Mouse (Mus musculus) forebrain, postnatal 0 days (tissue): ENCODE data around the gene Cldn22. TPM values are rescaled to one million over a fixed set of nuclear protein-coding genes. Genes with fewer than 3 reads are reported as not detected.

Source experiments
- ATAC-seq: fragments of 200-750 bp; cut with Nextera tagmentation; 2 replicates; pipeline ENCODE4 v1.8.0; 2017; ENCODE audit warnings: mild to moderate bottlenecking, moderate library complexity
- DNase-seq: peaks from one replicate; pipeline ENCODE4 v3.0.0-alpha.2; 2015
- H3K27ac ChIP-seq: fragments of 300-500 bp; sonication (generic); 2 replicates; pipeline ENCODE4 v1.5.1; 2014; ENCODE audit warnings: low read depth, mild to moderate bottlenecking, antibody characterized with exemption, low read length, moderate library complexity, mixed read lengths
- H3K27me3 ChIP-seq: fragments of 300-500 bp; sonication (generic); 2 replicates; pipeline ENCODE4 v1.6.1; 2014; ENCODE audit warnings: mild to moderate bottlenecking, low read length, mixed read lengths; ENCODE audit not compliant: insufficient read depth
- H3K36me3 ChIP-seq: fragments of 300-500 bp; sonication (generic); 2 replicates; pipeline ENCODE4 v1.6.1; 2014; ENCODE audit warnings: mild to moderate bottlenecking, moderate library complexity; ENCODE audit not compliant: insufficient read depth
- H3K4me1 ChIP-seq: fragments of 300-500 bp; sonication (generic); 2 replicates; pipeline ENCODE4 v1.6.1; 2014; ENCODE audit warnings: antibody characterized with exemption; ENCODE audit not compliant: insufficient read depth
- H3K4me2 ChIP-seq: fragments of 300-500 bp; sonication (generic); 2 replicates; pipeline ENCODE4 v1.6.1; 2014; ENCODE audit warnings: low read depth, mild to moderate bottlenecking, moderate library complexity
- H3K4me3 ChIP-seq: fragments of 300-500 bp; sonication (generic); 2 replicates; pipeline ENCODE4 v1.5.1; 2014; ENCODE audit warnings: low read depth, low read length, mixed read lengths
- H3K9ac ChIP-seq: fragments of 300-500 bp; sonication (generic); 2 replicates; pipeline ENCODE4 v1.6.1; 2014; ENCODE audit warnings: mild to moderate bottlenecking
- H3K9me3 ChIP-seq: fragments of 300-500 bp; sonication (generic); 2 replicates; pipeline ENCODE4 v1.6.1; 2016; ENCODE audit warnings: low read length
- CTCF ChIP-seq: sonication (generic); IDR thresholded peaks from 2 replicates; pipeline ENCODE4 v1.5.1; 2016; ENCODE audit warnings: antibody characterized with exemption, control low read depth, low read depth
- WGBS: fragments of 180-500 bp; shearing (Covaris S2); extraction: QIAGEN DNeasy Blood & Tissue Kit; methylation state at CpG from one replicate; pipeline ENCODE4 v1.1.7; 2014; 5-methylcytosine and 5-hydroxymethylcytosine counted together
- polyA plus RNA-seq: library from polyadenylated mRNA; unstranded; fragments of >200 nt; fragmentation: Nextera tagmentation; extraction: Ambion mirVana; gene quantifications from 2 replicates; pipeline ENCODE4 v1.2.1, GENCODE M21; 2015
- total RNA-seq: library from RNA; depleted of rRNA; stranded (reverse); fragments of >200 nt; gene quantifications from 2 replicates; pipeline ENCODE4 v1.2.3, GENCODE M21; 2014

Gene Cldn22
- total and polyA plus RNA-seq, 2 experiments from 2014 or later: not detected

DNA sequence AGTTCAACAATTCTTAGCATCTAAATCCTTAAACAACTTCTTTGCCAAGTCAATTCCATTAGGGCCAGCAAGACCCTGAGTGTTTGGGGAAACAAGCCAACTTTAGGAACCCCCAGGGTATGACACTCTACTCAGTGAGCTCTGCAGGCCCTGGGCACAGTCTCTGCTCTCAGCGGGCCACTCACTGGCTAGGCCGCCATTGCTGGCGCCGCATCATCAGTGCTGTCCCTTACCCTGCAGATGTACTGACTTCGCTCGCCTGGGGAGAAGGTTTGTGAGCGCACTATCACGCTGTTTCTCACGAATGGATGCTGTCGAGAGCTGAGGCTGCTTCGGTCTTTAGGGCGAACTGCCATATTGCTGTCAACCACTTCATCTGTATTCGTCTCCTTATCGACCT is 22.9 kb downstream of the Cldn22 start:
- no peak for DNase-seq
- no peaks in the 10 kb centered on the region for H3K27me3 ChIP-seq
- H3K9me3 ChIP-seq: no peaks in the 10 kb centered on the region
- no peak overlapping the region for H3K9ac ChIP-seq
- 89% methylated on average over 14 of the region's 14 CpGs for WGBS
- no peak overlapping the region for H3K4me3 ChIP-seq
- H3K4me1 ChIP-seq: 0 out of 2 replicates have a peak, but pooled peaks cover 2% of the 10 kb centered on the region
- peaks cover 17% of the 10 kb centered on the region; the same call in 1 of the 2 replicates for H3K36me3 ChIP-seq
- no peak for TF ChIP-seq CTCF
- H3K4me2 ChIP-seq: no peak overlapping the region
- no peak overlapping the region for H3K27ac ChIP-seq
- no peak for ATAC-seq

DNA sequence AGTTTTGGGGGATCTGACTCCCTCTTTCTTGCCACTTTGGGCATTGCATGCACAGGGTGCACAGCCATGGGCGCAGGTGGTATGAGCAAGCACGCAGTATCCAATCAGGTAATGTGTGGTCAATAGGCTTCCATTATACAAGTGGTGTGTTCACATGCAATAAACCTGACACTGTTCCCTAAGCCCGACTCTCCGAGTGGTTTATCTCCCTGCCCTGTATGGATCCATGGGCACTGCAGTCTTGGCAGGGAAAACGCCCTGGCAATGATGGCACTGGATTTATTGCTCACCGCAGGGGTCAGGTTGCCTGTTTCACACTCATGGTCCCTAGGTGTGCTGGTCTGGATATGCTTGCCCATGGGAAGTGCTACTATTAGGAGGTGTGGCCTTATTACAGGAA is 23.6 kb downstream of the Cldn22 start:
- no peak for TF ChIP-seq CTCF
- whole genome bisulfite sequencing: 95% methylated on average over 6 of the region's 6 CpGs
- ATAC-seq: no peak
- 0 out of 2 replicates have a peak, but pooled peaks cover 2% of the 10 kb centered on the region for H3K4me1 ChIP-seq
- H3K9ac ChIP-seq: no peak overlapping the region
- H3K27ac ChIP-seq: no peak overlapping the region
- no peaks in the 10 kb centered on the region for H3K27me3 ChIP-seq
- no peak for DNase-seq
- no peak overlapping the region for H3K4me2 ChIP-seq
- no peak overlapping the region for H3K4me3 ChIP-seq
- peaks cover 17% of the 10 kb centered on the region; the same call in 1 of the 2 replicates for H3K36me3 ChIP-seq
- no peaks in the 10 kb centered on the region for H3K9me3 ChIP-seq

DNA sequence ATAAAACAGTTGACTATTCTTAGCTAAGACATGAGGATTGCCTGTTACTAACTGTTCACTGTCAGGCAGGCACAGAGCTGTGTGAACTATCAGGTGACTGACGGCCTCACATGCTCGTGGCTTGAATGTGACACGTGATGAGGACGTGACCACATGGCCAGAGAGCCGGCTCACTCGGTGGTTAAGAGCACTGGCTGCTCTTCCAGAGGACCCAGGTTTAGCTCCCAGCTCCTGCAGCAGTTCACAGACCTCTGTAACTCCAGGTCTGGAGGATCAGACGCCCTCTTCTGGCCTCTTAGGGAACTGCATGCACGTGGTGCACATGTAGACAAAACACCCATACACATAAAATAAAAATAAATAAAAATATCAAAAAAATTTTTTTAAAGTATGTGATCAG is 25.6 kb downstream of the Cldn22 start:
- H3K9ac ChIP-seq: no peak overlapping the region
- peak; percentile 37; the same call in 1 of the 2 replicates for TF ChIP-seq CTCF
- H3K4me1 ChIP-seq: 0 out of 2 replicates have a peak, but pooled peaks cover 2% of the 10 kb centered on the region
- H3K27ac ChIP-seq: no peak overlapping the region
- H3K4me3 ChIP-seq: no peak overlapping the region
- DNase-seq (no peak), ATAC-seq (no peak)
- no peaks in the 10 kb centered on the region for H3K27me3 ChIP-seq
- H3K4me2 ChIP-seq: no peak overlapping the region
- H3K9me3 ChIP-seq: no peaks in the 10 kb centered on the region
- H3K36me3 ChIP-seq: peaks cover 15% of the 10 kb centered on the region; the same call in 1 of the 2 replicates
- WGBS: 83% methylated on average over 8 of the region's 8 CpGs

DNA sequence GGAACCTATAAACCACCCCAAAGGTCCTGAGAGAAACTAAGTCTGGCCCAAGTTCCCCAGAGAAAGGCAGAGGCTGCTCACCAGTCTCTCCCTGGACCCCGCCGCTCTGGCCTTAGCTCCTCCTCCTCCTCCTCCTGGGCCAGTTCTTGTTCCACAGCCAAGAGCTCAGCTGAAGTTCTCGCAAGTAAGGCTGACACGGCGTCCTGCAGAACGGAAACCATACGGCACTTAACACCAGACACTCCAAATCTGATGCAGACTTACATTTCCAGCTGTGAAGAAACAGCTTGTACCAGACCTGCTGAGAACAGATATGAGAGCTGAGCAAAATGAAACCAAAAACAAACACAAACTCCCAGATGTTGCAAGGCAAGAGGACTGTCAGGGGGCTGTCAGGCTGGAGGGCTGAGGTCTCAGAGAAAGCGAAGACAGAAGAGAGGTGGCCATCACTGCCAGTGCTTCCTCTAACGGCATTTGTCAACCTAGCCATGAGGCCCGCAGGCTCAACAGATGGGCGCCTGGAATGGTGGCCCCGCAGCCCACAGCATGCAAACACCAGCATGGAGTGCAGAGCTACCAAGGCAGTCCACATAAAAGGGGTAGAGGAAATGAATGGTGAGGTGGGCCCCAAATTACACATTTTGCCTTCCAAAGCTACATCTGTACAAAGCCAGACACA is 27.7 kb downstream of the Cldn22 start:
- H3K27ac ChIP-seq: no peak overlapping the region
- no peak for DNase-seq
- no peak for TF ChIP-seq CTCF
- no peaks in the 10 kb centered on the region for H3K9me3 ChIP-seq
- H3K4me3 ChIP-seq: no peak overlapping the region
- 0 out of 2 replicates have a peak, but pooled peaks cover 2% of the 10 kb centered on the region for H3K4me1 ChIP-seq
- peak; percentile 29; the same call in 1 of the 2 replicates for ATAC-seq
- H3K4me2 ChIP-seq: no peak overlapping the region
- H3K9ac ChIP-seq: no peak overlapping the region
- H3K36me3 ChIP-seq: peaks cover 15% of the 10 kb centered on the region; the same call in 1 of the 2 replicates
- WGBS: 62% methylated on average over 12 of the region's 12 CpGs
- no peaks in the 10 kb centered on the region for H3K27me3 ChIP-seq

DNA sequence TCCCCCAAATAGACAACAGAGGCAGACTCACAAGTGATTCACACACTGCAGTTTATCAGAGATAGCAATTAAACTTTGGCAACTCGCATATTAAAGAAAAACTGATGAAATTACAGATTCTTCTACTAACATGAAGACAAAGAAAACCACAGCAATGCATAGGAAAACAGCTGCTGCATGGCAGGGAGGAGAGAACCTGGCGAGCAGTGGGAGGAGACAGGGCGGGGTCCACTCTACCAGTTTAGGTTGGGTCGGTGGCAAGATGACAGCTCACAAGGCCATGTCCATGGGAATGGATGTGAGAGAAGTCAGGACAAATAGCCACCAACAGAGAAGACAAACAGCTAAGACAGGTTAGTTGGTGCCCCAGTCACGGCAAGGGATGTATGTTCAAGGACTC is 28.5 kb downstream of the Cldn22 start:
- Histone ChIP-seq H3K4me2 (no peak overlapping the region), H3K4me3 (no peak overlapping the region), H3K27ac (no peak overlapping the region), H3K9ac (no peak overlapping the region), H3K36me3 (peaks cover 9% of the 10 kb centered on the region; the same call in 1 of the 2 replicates), H3K27me3 (no peaks in the 10 kb centered on the region), H3K9me3 (no peaks in the 10 kb centered on the region), H3K4me1 (0 out of 2 replicates have a peak, but pooled peaks cover 2% of the 10 kb centered on the region)
- WGBS: 92% methylated on average over 5 of the region's 5 CpGs
- DNase-seq: no peak
- no peak for TF ChIP-seq CTCF
- ATAC-seq: no peak

DNA sequence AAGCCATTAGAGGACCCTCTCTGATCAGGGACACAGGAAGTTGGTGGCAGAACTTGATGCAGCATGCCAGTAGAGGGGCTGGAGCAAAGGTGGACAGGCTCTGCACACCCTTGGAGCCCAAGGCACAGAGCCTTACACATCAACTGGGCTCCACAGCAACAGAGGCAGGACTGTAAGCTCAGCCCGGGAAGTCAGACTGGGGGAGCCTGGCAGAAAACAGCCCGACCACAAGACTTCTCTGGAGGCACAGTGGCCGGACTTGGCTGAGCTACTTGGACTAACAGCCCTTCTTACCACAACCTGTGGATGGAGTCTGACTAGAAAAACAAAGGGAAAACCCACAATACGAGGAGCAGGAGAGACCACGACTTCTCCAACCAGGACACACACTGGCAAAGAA is 29.1 kb downstream of the Cldn22 start:
- DNase-seq (no peak), ATAC-seq (no peak)
- Histone ChIP-seq H3K27ac (no peak overlapping the region), H3K36me3 (peaks cover 7% of the 10 kb centered on the region; the same call in 1 of the 2 replicates), H3K9ac (no peak overlapping the region), H3K4me3 (no peak overlapping the region), H3K4me1 (0 out of 2 replicates have a peak, but pooled peaks cover 2% of the 10 kb centered on the region), H3K4me2 (no peak overlapping the region), H3K27me3 (no peaks in the 10 kb centered on the region), H3K9me3 (no peaks in the 10 kb centered on the region)
- no peak for TF ChIP-seq CTCF
- WGBS: 88% methylated on average over 5 of the region's 5 CpGs

DNA sequence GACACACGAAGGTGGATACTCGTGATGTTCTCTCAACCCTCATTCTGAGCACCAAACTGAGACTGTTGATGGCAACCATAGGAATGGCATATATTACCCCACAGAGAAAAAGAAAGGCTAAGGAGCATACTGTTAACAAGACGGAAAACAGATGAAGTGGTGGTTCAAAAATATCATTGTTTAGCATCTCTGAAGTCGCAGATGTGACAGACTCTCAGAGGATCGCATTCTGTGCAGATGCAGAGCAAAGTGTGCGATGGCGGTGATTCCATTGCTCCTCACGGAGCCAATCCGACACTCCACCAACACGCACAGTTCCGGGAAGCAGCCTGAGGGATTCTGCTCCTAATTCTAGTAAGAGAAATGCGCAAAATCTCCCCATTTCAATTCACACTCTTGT is 35.0 kb downstream of the Cldn22 start:
- no peak for TF ChIP-seq CTCF
- ATAC-seq (peak; percentile 45), DNase-seq (no peak)
- Histone ChIP-seq H3K36me3 (no peaks in the 10 kb centered on the region), H3K4me3 (no peak overlapping the region), H3K4me2 (no peak overlapping the region), H3K9ac (no peak overlapping the region), H3K27me3 (no peaks in the 10 kb centered on the region), H3K27ac (no peak overlapping the region), H3K4me1 (no peaks in the 10 kb centered on the region), H3K9me3 (no peaks in the 10 kb centered on the region)
- 83% methylated on average over 12 of the region's 12 CpGs for WGBS
